Mouse (Mus musculus): ENCODE measurements around the gene Dgcr2. TPM values are rescaled to one million over a fixed set of nuclear protein-coding genes. Genes with fewer than 3 reads are reported as not detected.

The Dgcr2 gene
- polyA plus RNA-seq, 1 experiment from 2014 or later, result 108 TPM

DNA sequence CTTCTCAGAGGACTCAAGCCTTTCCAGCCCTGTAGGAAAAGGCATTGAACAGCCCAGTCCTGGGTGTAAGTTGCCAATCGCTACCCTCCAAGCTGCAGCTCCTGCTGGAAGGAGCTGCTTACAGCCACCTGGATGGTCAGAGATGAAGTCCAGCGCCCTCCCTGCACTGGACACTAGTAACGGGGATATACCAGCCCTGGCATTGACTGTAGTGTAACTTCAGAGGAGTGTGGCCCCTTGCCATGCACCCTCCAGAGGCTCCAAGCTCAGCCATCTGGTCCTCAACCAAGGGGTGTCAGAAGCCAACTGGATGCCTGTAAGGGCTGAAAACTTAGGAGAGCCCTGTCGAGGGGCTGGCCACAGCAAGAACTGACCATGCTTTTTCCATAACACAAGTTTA, 58.4 kb downstream of the Dgcr2 start:
- H3K9ac ChIP-seq (replicated peaks), result no peak overlapping the region
- H3K9me3 ChIP-seq, result no peaks in the 10 kb centered on the region
- no peak overlapping the region for H3K4me2 ChIP-seq (replicated peaks)
- H3K27me3 ChIP-seq, result peaks cover 32% of the 10 kb centered on the region
- peaks cover 55% of the 10 kb centered on the region for H3K36me3 ChIP-seq
- H3K4me1 ChIP-seq, result no peaks in the 10 kb centered on the region
- whole genome bisulfite sequencing, result 88% methylated on average over 4 of the region's 4 CpGs
- no peak for ATAC-seq (ENCODE audit: low FRiP score, low read depth)
- H3K4me3 ChIP-seq, result no peak overlapping the region
- no peak overlapping the region for H3K27ac ChIP-seq (replicated peaks)

GRCm38 (mm10) chr16:17838051-17838450, 60.3 kb downstream of the Dgcr2 start, which contains the start of gene Car15:
Gene Car15, minus strand, starts transcription at chr16:17838364.
- 82% methylated on average over 6 of the region's 6 CpGs for WGBS
- ATAC-seq (ENCODE audit: low FRiP score, low read depth), result no peak
- Histone ChIP-seq H3K36me3 (peaks cover 36% of the 10 kb centered on the region), H3K27me3 (peaks cover 51% of the 10 kb centered on the region), H3K4me3 (no peak within 1 kb of the TSS), H3K9me3 (no peaks in the 10 kb centered on the region), H3K4me1 (peaks cover 7% of the 10 kb centered on the region), H3K9ac (replicated peaks) (no peak within 1 kb of the TSS), H3K4me2 (replicated peaks) (no peak within 1 kb of the TSS), H3K27ac (replicated peaks) (no peak within 1 kb of the TSS)

- peaks cover 10% of the 10 kb centered on the region; the same call in 1 of the 2 replicates for H3K36me3 ChIP-seq
- no peak overlapping the region for H3K9ac ChIP-seq (replicated peaks)
- peaks cover 12% of the 10 kb centered on the region for H3K4me1 ChIP-seq
- no peak for ATAC-seq (ENCODE audit: low FRiP score, low read depth)
- WGBS, result 64% methylated on average over 13 of the region's 13 CpGs
- peaks cover 77% of the 10 kb centered on the region for H3K27me3 ChIP-seq
- no peak overlapping the region for H3K4me2 ChIP-seq (replicated peaks)
- H3K4me3 ChIP-seq, result no peak overlapping the region
- no peak overlapping the region for H3K27ac ChIP-seq (replicated peaks)
- no peaks in the 10 kb centered on the region for H3K9me3 ChIP-seq
Measured at GRCm38 (mm10) chr16:17835481-17835880, 62.9 kb downstream of the Dgcr2 start.

DNA sequence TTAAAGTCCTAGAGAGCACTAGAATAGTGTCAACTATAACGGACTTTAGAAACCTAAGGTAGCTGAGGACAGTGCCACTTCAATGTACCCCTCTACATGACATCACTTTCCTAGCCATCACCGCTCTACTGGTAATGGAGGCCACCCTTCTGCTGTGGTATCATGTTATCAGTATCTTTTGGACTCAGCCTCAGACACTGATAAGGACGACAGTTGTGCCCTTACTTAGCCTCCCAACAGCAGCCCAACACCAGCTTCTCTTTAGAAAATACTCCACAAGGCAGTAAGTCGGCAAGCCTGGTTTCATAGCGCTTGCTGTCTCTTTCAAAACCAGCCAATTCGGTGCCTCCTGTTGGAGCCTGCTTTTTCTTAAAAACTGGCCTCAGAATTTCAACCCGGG, 63.8 kb downstream of the Dgcr2 start:
- Histone ChIP-seq H3K27ac (replicated peaks) (no peak overlapping the region), H3K4me2 (replicated peaks) (peak overlapping the region; percentile 92), H3K4me3 (peak overlapping the region; percentile 62), H3K9ac (replicated peaks) (peak overlapping the region; percentile 68), H3K36me3 (peaks cover 3% of the 10 kb centered on the region; the same call in 1 of the 2 replicates), H3K9me3 (no peaks in the 10 kb centered on the region), H3K4me1 (peaks cover 12% of the 10 kb centered on the region), H3K27me3 (peaks cover 86% of the 10 kb centered on the region)
- WGBS, result 54% methylated on average over 7 of the region's 7 CpGs
- no peak for ATAC-seq (ENCODE audit: low FRiP score, low read depth)

GRCm38 (mm10) chr16:17833681-17834399, 64.5 kb downstream of the Dgcr2 start:
- Histone ChIP-seq H3K4me3 (peak overlapping the region; percentile 62), H3K27me3 (peaks cover 89% of the 10 kb centered on the region), H3K27ac (replicated peaks) (peak overlapping the region; percentile 60), H3K4me2 (replicated peaks) (peak overlapping the region; percentile 92), H3K4me1 (peaks cover 12% of the 10 kb centered on the region), H3K9ac (replicated peaks) (peak overlapping the region; percentile 68), H3K36me3 (no peaks in the 10 kb centered on the region), H3K9me3 (no peaks in the 10 kb centered on the region)
- ATAC-seq (ENCODE audit: low FRiP score, low read depth), result peak; percentile 65
- under 1% methylated on average over 62 of the region's 103 CpGs for WGBS

DNA sequence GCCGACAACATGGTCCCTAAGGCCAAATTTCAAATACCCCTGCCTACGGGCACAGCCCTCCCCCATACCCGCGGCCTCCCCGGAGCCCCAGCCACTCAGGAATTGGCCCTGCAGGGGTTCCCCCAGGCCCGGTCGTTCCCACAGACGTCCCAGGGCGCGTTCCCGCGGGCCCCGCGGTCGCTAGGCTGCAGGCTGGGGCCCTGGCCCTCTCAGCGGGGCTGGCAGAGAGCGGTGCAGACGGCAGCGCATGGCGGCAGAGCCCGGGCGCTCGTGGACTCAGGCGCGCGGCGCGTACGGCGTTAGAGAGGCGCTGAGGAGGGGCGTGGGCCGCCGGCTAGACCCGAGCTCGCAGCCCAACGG, 65.1 kb downstream of the Dgcr2 start:
- Histone ChIP-seq H3K36me3 (no peaks in the 10 kb centered on the region), H3K27ac (replicated peaks) (peak overlapping the region; percentile 60), H3K4me2 (replicated peaks) (peak overlapping the region; percentile 92), H3K27me3 (peaks cover 89% of the 10 kb centered on the region), H3K4me3 (peak overlapping the region; percentile 62), H3K9ac (replicated peaks) (peak overlapping the region; percentile 68), H3K9me3 (no peaks in the 10 kb centered on the region), H3K4me1 (peaks cover 12% of the 10 kb centered on the region)
- peak; percentile 66 for ATAC-seq (ENCODE audit: low FRiP score, low read depth)
- WGBS, result under 1% methylated on average over 37 of the region's 37 CpGs

GRCm38 (mm10) chr16:17832821-17833220, 65.5 kb downstream of the Dgcr2 start, which contains the start of gene B830017H08Rik:
Gene B830017H08Rik, plus strand, starts transcription at chr16:17833121.
- Histone ChIP-seq H3K4me1 (peaks cover 12% of the 10 kb centered on the region), H3K27ac (replicated peaks) (peak within 1 kb of the TSS; percentile 60), H3K27me3 (peaks cover 86% of the 10 kb centered on the region), H3K4me2 (replicated peaks) (peak within 1 kb of the TSS; percentile 92), H3K9me3 (no peaks in the 10 kb centered on the region), H3K36me3 (no peaks in the 10 kb centered on the region), H3K9ac (replicated peaks) (peak within 1 kb of the TSS; percentile 68), H3K4me3 (peak within 1 kb of the TSS; percentile 62)
- 21% methylated on average over 7 of the region's 7 CpGs for WGBS
- no peak for ATAC-seq (ENCODE audit: low FRiP score, low read depth)

GRCm38 (mm10) chr16:17831781-17832180, 66.6 kb downstream of the Dgcr2 start:
- Histone ChIP-seq H3K36me3 (no peaks in the 10 kb centered on the region), H3K4me3 (no peak overlapping the region), H3K9ac (replicated peaks) (no peak overlapping the region), H3K4me2 (replicated peaks) (no peak overlapping the region), H3K27me3 (peaks cover 75% of the 10 kb centered on the region), H3K9me3 (no peaks in the 10 kb centered on the region), H3K27ac (replicated peaks) (no peak overlapping the region), H3K4me1 (peaks cover 12% of the 10 kb centered on the region)
- 10% methylated on average over 11 of the region's 11 CpGs for WGBS
- no peak for ATAC-seq (ENCODE audit: low FRiP score, low read depth)

DNA sequence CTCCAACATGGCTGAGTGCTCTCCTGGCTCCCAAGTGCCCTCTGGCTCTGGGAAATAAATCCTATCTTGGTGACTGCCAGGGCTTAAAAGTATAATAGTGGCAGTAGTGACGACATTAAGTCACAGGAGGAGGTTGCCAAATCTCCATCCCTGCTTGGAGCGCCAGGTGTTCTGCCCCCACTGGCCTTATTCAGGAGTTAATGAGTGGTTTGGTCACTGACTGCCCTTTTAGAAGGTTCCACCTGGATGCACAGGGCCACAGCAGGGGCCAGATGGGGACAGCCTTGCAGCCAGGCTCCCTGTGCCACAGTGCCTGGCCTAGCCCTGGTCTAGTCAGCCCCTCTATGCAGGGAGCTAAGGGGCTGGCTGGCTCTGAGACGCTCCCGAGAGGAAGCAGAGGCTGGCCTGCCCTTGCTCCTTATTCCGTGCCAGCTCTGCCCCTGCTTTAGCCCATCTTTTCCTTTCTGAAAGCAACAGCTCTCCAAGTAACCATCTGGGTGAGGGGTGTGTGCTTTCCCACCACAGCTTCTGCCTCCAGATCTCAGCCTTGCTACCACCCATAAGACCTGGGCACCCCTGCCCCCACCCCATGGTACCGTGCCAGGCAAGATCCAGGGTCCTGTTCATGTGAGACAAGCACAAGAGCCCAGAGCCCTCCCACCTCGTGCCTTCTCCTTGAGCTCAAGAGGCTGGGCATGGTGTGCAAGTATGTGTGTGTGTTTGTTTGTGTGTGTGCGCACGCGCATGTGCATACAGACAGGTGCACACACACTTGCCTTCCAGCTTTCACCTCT, 67.8 kb downstream of the Dgcr2 start:
- WGBS, result 54% methylated on average over 10 of the region's 10 CpGs

DNA sequence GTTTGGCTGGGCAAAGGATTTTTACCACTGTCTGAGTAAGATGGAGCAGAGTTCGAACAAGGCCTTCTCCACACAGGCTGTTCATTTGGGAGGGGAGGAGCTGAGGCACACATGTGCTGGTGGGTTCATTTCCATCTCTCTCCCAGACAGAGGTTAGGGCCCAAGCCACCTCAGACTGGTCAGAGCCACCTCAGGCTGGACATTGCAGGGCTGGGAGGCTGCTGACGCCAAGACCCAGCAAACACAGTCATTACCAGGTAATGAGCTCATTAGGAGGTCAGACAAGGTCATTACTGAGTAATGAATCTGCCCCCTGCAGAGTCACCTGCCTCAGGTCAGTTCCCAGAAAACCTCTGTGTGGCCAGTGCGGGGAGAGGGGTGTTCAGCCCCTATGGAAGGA, 69.5 kb downstream of the Dgcr2 start:
- no peak for ATAC-seq (ENCODE audit: low FRiP score, low read depth)
- H3K4me1 ChIP-seq, result peaks cover 12% of the 10 kb centered on the region
- H3K4me3 ChIP-seq, result no peak overlapping the region
- no peaks in the 10 kb centered on the region for H3K9me3 ChIP-seq
- H3K27ac ChIP-seq (replicated peaks), result no peak overlapping the region
- WGBS, result 77% methylated on average over 3 of the region's 3 CpGs
- no peak overlapping the region for H3K4me2 ChIP-seq (replicated peaks)
- H3K9ac ChIP-seq (replicated peaks), result no peak overlapping the region
- peaks cover 50% of the 10 kb centered on the region for H3K27me3 ChIP-seq
- no peaks in the 10 kb centered on the region for H3K36me3 ChIP-seq

More for the DNA sequence above, 67.8 kb downstream of the Dgcr2 start:
- Histone ChIP-seq H3K27ac (replicated peaks) (no peak overlapping the region), H3K4me2 (replicated peaks) (no peak overlapping the region), H3K36me3 (no peaks in the 10 kb centered on the region), H3K4me1 (peaks cover 12% of the 10 kb centered on the region), H3K9me3 (no peaks in the 10 kb centered on the region), H3K4me3 (no peak overlapping the region), H3K27me3 (peaks cover 63% of the 10 kb centered on the region), H3K9ac (replicated peaks) (no peak overlapping the region)
- ATAC-seq (ENCODE audit: low FRiP score, low read depth), result no peak

GRCm38 (mm10) chr16:17828229-17828628, 70.1 kb downstream of the Dgcr2 start:
- no peak for ATAC-seq (ENCODE audit: low FRiP score, low read depth)
- Histone ChIP-seq H3K4me1 (peaks cover 7% of the 10 kb centered on the region), H3K4me2 (replicated peaks) (no peak overlapping the region), H3K9me3 (no peaks in the 10 kb centered on the region), H3K27me3 (peaks cover 46% of the 10 kb centered on the region), H3K27ac (replicated peaks) (no peak overlapping the region), H3K36me3 (no peaks in the 10 kb centered on the region), H3K4me3 (no peak overlapping the region), H3K9ac (replicated peaks) (no peak overlapping the region)
- 95% methylated on average over 2 of the region's 2 CpGs for WGBS

GRCm38 (mm10) chr16:17826500-17826899, 71.9 kb downstream of the Dgcr2 start:
- H3K27me3 ChIP-seq, result peaks cover 29% of the 10 kb centered on the region
- no peaks in the 10 kb centered on the region for H3K36me3 ChIP-seq
- H3K27ac ChIP-seq (replicated peaks), result no peak overlapping the region
- 82% methylated on average over 2 of the region's 2 CpGs for WGBS
- no peak overlapping the region for H3K9ac ChIP-seq (replicated peaks)
- H3K4me2 ChIP-seq (replicated peaks), result no peak overlapping the region
- no peaks in the 10 kb centered on the region for H3K4me1 ChIP-seq
- H3K4me3 ChIP-seq, result no peak overlapping the region
- no peak for ATAC-seq (ENCODE audit: low FRiP score, low read depth)
- no peaks in the 10 kb centered on the region for H3K9me3 ChIP-seq

Data from midbrain, embryonic 12.5 days (tissue).